Mouse (Mus musculus) cerebellum, adult 2 months (tissue): ENCODE data around the gene Pck2.

Experiments used
- CTCF ChIP-seq: fragments of 200-500 bp; IDR thresholded peaks from 2 replicates; pipeline ENCODE4 v1.5.1; 2011; ENCODE audit warnings: low read depth, mild to moderate bottlenecking, control low read depth, low read length, moderate library complexity, borderline replicate concordance; ENCODE audit not compliant: insufficient read depth
- POLR2A ChIP-seq: fragments of 200-500 bp; IDR thresholded peaks from 2 replicates; pipeline ENCODE4 v1.6.1; 2011; ENCODE audit warnings: low read length, control low read depth, borderline replicate concordance; ENCODE audit not compliant: insufficient read depth

DNA sequence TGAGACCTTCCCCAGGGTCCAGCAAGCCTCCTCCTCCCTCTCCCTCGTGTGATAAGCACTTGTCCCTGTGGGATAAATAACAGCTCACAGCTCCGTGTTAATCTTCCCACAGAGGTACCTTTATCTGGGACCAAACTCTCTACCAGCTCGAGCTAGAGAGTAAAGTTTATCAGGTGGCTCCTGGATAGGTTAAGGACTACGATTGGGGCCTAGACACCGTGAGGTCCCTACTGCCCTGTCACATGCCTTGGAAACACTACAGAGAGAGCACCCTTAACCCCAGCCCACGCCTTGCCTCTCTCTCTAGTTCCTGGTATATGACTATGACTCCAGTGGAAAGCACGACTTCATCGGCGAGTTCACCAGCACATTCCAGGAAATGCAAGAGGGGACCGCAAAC is 26.1 kb upstream of the Pck2 start:
- TF ChIP-seq POLR2A, result no peak
- no peak for TF ChIP-seq CTCF
